Mouse (Mus musculus) midbrain, embryonic 13.5 days (tissue): ENCODE results near the gene Map3k6. TPM values are rescaled to one million over a fixed set of nuclear protein-coding genes. Genes with fewer than 3 reads are reported as not detected.

Source experiments
- ATAC-seq: fragments of 200-750 bp; cut with Nextera tagmentation; 2 replicates; pipeline ENCODE4 v1.8.0; 2017; ENCODE audit warnings: mild to moderate bottlenecking, moderate TSS enrichment, moderate library complexity
- H3K27ac ChIP-seq: fragments of 300-500 bp; sonication (generic); 2 replicates; pipeline ENCODE4 v1.5.1; 2015; ENCODE audit warnings: inconsistent platforms, mild to moderate bottlenecking, moderate library complexity
- H3K27me3 ChIP-seq: fragments of 300-500 bp; sonication (generic); 2 replicates; pipeline ENCODE4 v1.6.1; 2015; ENCODE audit warnings: mild to moderate bottlenecking, inconsistent platforms
- H3K36me3 ChIP-seq: fragments of 300-500 bp; sonication (generic); 2 replicates; pipeline ENCODE4 v1.6.1; 2015; ENCODE audit warnings: mild to moderate bottlenecking, inconsistent platforms
- H3K4me1 ChIP-seq: fragments of 300-500 bp; sonication (generic); replicated peaks from 2 replicates; pipeline ENCODE4 v1.6.1; 2015; ENCODE audit warnings: inconsistent platforms
- H3K4me2 ChIP-seq: fragments of 300-500 bp; sonication (generic); replicated peaks from 2 replicates; pipeline ENCODE4 v1.6.1; 2015; ENCODE audit warnings: moderate library complexity, mild to moderate bottlenecking, inconsistent platforms
- H3K4me3 ChIP-seq: fragments of 300-500 bp; sonication (generic); replicated peaks from 2 replicates; pipeline ENCODE4 v1.5.1; 2015; ENCODE audit warnings: mild to moderate bottlenecking, inconsistent platforms
- H3K9ac ChIP-seq: fragments of 300-500 bp; sonication (generic); replicated peaks from 2 replicates; pipeline ENCODE4 v1.6.1; 2015; ENCODE audit warnings: mild to moderate bottlenecking, inconsistent platforms
- H3K9me3 ChIP-seq: fragments of 300-500 bp; sonication (generic); 2 replicates; pipeline ENCODE4 v1.6.1; 2016; ENCODE audit warnings: mild to moderate bottlenecking, inconsistent platforms
- WGBS: fragments of 180-500 bp; shearing (Covaris S2); methylation state at CpG from one replicate; pipeline ENCODE4 v1.1.7; 2015; 5-methylcytosine and 5-hydroxymethylcytosine counted together
- polyA plus RNA-seq: library from polyadenylated mRNA; unstranded; fragments of >200 nt; fragmentation: Nextera tagmentation; extraction: Ambion mirVana; gene quantifications from 2 replicates; pipeline ENCODE4 v1.2.1, GENCODE M21; 2015

Map3k6 gene
- polyA plus RNA-seq, 1 experiment from 2014 or later = 2.3 TPM

DNA sequence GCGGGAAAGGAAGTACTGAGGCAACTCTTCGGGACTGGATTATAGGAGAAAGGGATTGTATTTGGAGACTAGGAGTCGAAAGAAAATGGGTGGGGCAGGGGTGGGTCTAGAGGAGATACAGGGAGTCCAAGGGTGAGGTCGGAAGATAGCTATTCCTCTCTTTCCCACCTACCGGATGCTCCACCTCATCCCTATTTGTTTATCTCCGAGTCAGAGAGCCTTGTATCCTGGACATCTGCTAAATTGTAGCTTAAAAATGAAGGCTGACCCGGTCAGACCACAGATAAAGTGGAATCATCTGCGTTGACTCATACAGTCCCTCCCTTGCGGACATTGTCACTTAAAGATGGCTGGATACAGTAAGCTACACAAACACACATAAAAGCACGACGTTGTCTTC, 1.3 kb downstream of the Map3k6 start:
- peak overlapping the region; percentile 50 for H3K4me3 ChIP-seq
- H3K27me3 ChIP-seq = peaks cover 80% of the 10 kb centered on the region
- 38% methylated on average over 11 of the region's 11 CpGs for WGBS
- peak overlapping the region; percentile 81 for H3K4me2 ChIP-seq
- H3K9ac ChIP-seq = no peak overlapping the region
- H3K9me3 ChIP-seq = no peaks in the 10 kb centered on the region
- H3K27ac ChIP-seq = no peak overlapping the region
- H3K36me3 ChIP-seq = no peaks in the 10 kb centered on the region
- 0 out of 2 replicates have a peak, but pooled peaks have one; percentile 3 for ATAC-seq
- H3K4me1 ChIP-seq = peaks cover 15% of the 10 kb centered on the region

- Histone ChIP-seq H3K4me1 (peaks cover 15% of the 10 kb centered on the region), H3K4me3 (no peak overlapping the region), H3K36me3 (no peaks in the 10 kb centered on the region), H3K4me2 (no peak overlapping the region), H3K27ac (no peak overlapping the region), H3K9me3 (no peaks in the 10 kb centered on the region), H3K9ac (no peak overlapping the region), H3K27me3 (peaks cover 88% of the 10 kb centered on the region)
- ATAC-seq = no peak
- WGBS = 64% methylated on average over 9 of the region's 9 CpGs
These were observed 2.1 kb downstream of the Map3k6 start for GRCm38 (mm10) chr4:133242710-133243109.

GRCm38 (mm10) chr4:133243538-133243937, 2.9 kb downstream of the Map3k6 start:
- no peaks in the 10 kb centered on the region for H3K36me3 ChIP-seq
- peaks cover 97% of the 10 kb centered on the region for H3K27me3 ChIP-seq
- H3K27ac ChIP-seq = no peak overlapping the region
- peaks cover 15% of the 10 kb centered on the region for H3K4me1 ChIP-seq
- 66% methylated on average over 12 of the region's 13 CpGs for WGBS
- H3K9ac ChIP-seq = no peak overlapping the region
- H3K4me3 ChIP-seq = no peak overlapping the region
- ATAC-seq = no peak
- no peak overlapping the region for H3K4me2 ChIP-seq
- no peaks in the 10 kb centered on the region for H3K9me3 ChIP-seq

DNA sequence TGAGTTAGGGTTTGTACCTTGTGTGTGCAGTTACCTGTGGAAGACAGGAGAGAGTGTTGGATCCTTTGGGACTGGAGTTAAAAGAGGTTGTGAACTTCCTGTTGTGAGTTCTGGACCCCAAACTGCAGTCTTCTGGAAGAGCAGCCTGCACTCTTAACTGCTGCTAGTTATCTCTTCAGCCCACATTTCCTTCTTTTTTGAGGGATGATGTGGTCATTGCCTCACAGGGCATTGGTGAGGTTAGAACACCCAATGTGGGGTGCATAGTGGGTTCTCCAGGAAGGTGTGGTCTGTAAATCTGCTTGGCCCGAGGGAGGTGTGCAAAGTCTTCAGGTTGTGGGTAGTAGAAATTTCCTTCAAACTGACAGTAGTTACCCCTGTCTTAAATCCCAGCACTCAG, 3.7 kb downstream of the Map3k6 start:
- Histone ChIP-seq H3K36me3 (no peaks in the 10 kb centered on the region), H3K9ac (no peak overlapping the region), H3K4me2 (no peak overlapping the region), H3K4me3 (no peak overlapping the region), H3K9me3 (no peaks in the 10 kb centered on the region), H3K4me1 (peaks cover 15% of the 10 kb centered on the region), H3K27me3 (peaks cover 96% of the 10 kb centered on the region), H3K27ac (no peak overlapping the region)
- 94% methylated on average over 1 of the region's 1 CpGs for WGBS
- ATAC-seq = no peak

DNA sequence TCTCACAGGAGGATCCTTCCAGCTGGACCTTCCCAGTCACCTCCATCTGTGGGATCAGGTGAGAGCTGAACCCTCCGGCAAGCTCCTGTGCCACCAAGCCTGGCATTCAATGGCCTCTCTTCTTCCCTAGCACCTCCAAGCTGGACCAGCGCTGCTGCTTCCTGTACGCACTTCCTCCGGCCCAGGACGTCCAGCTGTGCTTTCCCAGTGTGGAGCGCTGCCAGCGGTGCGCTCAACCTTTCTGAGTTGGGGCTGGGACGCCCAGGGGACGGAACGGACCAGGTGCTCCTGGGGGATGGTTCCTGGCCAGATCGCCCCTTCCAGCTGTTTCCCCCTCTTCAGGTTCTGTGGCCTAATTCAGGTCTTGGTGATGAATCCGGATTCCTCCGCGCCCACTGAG, 6.5 kb downstream of the Map3k6 start:
- no peaks in the 10 kb centered on the region for H3K9me3 ChIP-seq
- H3K36me3 ChIP-seq = no peaks in the 10 kb centered on the region
- H3K9ac ChIP-seq = no peak overlapping the region
- H3K4me3 ChIP-seq = no peak overlapping the region
- 22% methylated on average over 15 of the region's 15 CpGs for WGBS
- H3K27ac ChIP-seq = no peak overlapping the region
- peaks cover 15% of the 10 kb centered on the region for H3K4me1 ChIP-seq
- H3K27me3 ChIP-seq = peaks cover 97% of the 10 kb centered on the region
- H3K4me2 ChIP-seq = no peak overlapping the region
- no peak for ATAC-seq

- Histone ChIP-seq H3K4me2 (no peak overlapping the region), H3K36me3 (no peaks in the 10 kb centered on the region), H3K4me1 (peaks cover 15% of the 10 kb centered on the region), H3K4me3 (no peak overlapping the region), H3K9ac (no peak overlapping the region), H3K9me3 (no peaks in the 10 kb centered on the region), H3K27ac (no peak overlapping the region), H3K27me3 (peaks cover 97% of the 10 kb centered on the region)
- ATAC-seq = no peak
- WGBS = 79% methylated on average over 13 of the region's 13 CpGs
These were observed 7.3 kb downstream of the Map3k6 start for GRCm38 (mm10) chr4:133247806-133248449.

DNA sequence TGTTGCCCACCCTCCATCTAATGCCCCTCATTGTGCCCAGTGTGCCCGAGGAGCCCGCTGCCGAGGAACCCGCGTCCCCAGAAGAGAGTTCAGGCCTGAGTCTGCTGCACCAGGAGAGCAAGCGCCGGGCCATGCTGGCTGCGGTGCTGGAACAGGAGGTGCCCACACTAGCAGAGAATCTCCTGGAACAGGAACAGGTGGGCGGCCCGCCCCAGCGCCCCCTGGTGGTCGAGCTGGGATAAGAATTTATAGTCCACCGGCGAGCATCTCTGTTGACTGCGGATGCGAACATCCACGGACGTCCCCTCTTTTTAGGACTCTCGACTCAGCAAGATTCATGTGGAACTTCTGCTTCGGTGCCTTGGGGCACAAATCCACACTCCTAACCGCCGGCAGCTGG, 10.0 kb downstream of the Map3k6 start:
- no peaks in the 10 kb centered on the region for H3K36me3 ChIP-seq
- H3K27me3 ChIP-seq = peaks cover 89% of the 10 kb centered on the region
- 0 out of 2 replicates have a peak, but pooled peaks have one; percentile 20 for ATAC-seq
- no peak overlapping the region for H3K27ac ChIP-seq
- WGBS = 3% methylated on average over 22 of the region's 22 CpGs
- H3K4me2 ChIP-seq = peak overlapping the region; percentile 52
- H3K4me1 ChIP-seq = peaks cover 15% of the 10 kb centered on the region
- peak overlapping the region; percentile 46; the same call in 1 of the 2 replicates for H3K9ac ChIP-seq
- H3K9me3 ChIP-seq = no peaks in the 10 kb centered on the region
- H3K4me3 ChIP-seq = peak overlapping the region; percentile 31

GRCm38 (mm10) chr4:133251214-133251613, 10.6 kb downstream of the Map3k6 start:
- Histone ChIP-seq H3K27ac (no peak overlapping the region), H3K27me3 (peaks cover 89% of the 10 kb centered on the region), H3K4me1 (peaks cover 15% of the 10 kb centered on the region), H3K4me2 (peak overlapping the region; percentile 52), H3K4me3 (peak overlapping the region; percentile 31), H3K9me3 (no peaks in the 10 kb centered on the region), H3K36me3 (no peaks in the 10 kb centered on the region), H3K9ac (peak overlapping the region; percentile 46; the same call in 1 of the 2 replicates)
- ATAC-seq = no peak
- WGBS = 1% methylated on average over 31 of the region's 31 CpGs

- no peak overlapping the region for H3K27ac ChIP-seq
- 39% methylated on average over 4 of the region's 4 CpGs for WGBS
- no peak for ATAC-seq
- H3K4me1 ChIP-seq = peaks cover 15% of the 10 kb centered on the region
- peaks cover 89% of the 10 kb centered on the region for H3K27me3 ChIP-seq
- no peak overlapping the region for H3K4me2 ChIP-seq
- no peaks in the 10 kb centered on the region for H3K36me3 ChIP-seq
- H3K4me3 ChIP-seq = no peak overlapping the region
- H3K9ac ChIP-seq = no peak overlapping the region
- H3K9me3 ChIP-seq = no peaks in the 10 kb centered on the region
These were observed 11.5 kb downstream of the Map3k6 start for GRCm38 (mm10) chr4:133252089-133252488.

GRCm38 (mm10) chr4:133253412-133253811, 12.8 kb downstream of the Map3k6 start:
- H3K4me3 ChIP-seq = no peak overlapping the region
- no peaks in the 10 kb centered on the region for H3K9me3 ChIP-seq
- ATAC-seq = no peak
- 80% methylated on average over 12 of the region's 12 CpGs for WGBS
- H3K36me3 ChIP-seq = no peaks in the 10 kb centered on the region
- H3K27ac ChIP-seq = no peak overlapping the region
- H3K4me1 ChIP-seq = peaks cover 15% of the 10 kb centered on the region
- no peak overlapping the region for H3K9ac ChIP-seq
- peaks cover 86% of the 10 kb centered on the region for H3K27me3 ChIP-seq
- no peak overlapping the region for H3K4me2 ChIP-seq

- Histone ChIP-seq H3K4me3 (no peak overlapping the region), H3K9ac (no peak overlapping the region), H3K4me1 (peaks cover 15% of the 10 kb centered on the region), H3K27ac (no peak overlapping the region), H3K27me3 (peaks cover 68% of the 10 kb centered on the region), H3K9me3 (no peaks in the 10 kb centered on the region), H3K36me3 (no peaks in the 10 kb centered on the region), H3K4me2 (no peak overlapping the region)
- no peak for ATAC-seq
- WGBS = 62% methylated on average over 6 of the region's 6 CpGs
These were observed 14.8 kb downstream of the Map3k6 start for GRCm38 (mm10) chr4:133255392-133255791.

- peaks cover 54% of the 10 kb centered on the region for H3K27me3 ChIP-seq
- H3K27ac ChIP-seq = no peak overlapping the region
- H3K4me1 ChIP-seq = 0 out of 2 replicates have a peak, but pooled peaks cover under 1% of the 10 kb centered on the region
- H3K9ac ChIP-seq = no peak overlapping the region
- no peaks in the 10 kb centered on the region for H3K9me3 ChIP-seq
- H3K4me3 ChIP-seq = no peak overlapping the region
- H3K4me2 ChIP-seq = no peak overlapping the region
- H3K36me3 ChIP-seq = no peaks in the 10 kb centered on the region
- 19% methylated on average over 24 of the region's 24 CpGs for WGBS
- ATAC-seq = no peak
These were observed 16.2 kb downstream of the Map3k6 start for GRCm38 (mm10) chr4:133256820-133257219.

- no peaks in the 10 kb centered on the region for H3K9me3 ChIP-seq
- no peak overlapping the region for H3K4me3 ChIP-seq
- 35% methylated on average over 12 of the region's 12 CpGs for WGBS
- ATAC-seq = no peak
- no peaks in the 10 kb centered on the region for H3K4me1 ChIP-seq
- H3K27me3 ChIP-seq = peaks cover 50% of the 10 kb centered on the region
- H3K36me3 ChIP-seq = no peaks in the 10 kb centered on the region
- H3K9ac ChIP-seq = no peak overlapping the region
- H3K27ac ChIP-seq = no peak overlapping the region
- no peak overlapping the region for H3K4me2 ChIP-seq
These were observed 16.6 kb downstream of the Map3k6 start for GRCm38 (mm10) chr4:133257230-133257629.
